Mouse (Mus musculus): ENCODE results near the gene Cemip.

The Cemip gene

DNA sequence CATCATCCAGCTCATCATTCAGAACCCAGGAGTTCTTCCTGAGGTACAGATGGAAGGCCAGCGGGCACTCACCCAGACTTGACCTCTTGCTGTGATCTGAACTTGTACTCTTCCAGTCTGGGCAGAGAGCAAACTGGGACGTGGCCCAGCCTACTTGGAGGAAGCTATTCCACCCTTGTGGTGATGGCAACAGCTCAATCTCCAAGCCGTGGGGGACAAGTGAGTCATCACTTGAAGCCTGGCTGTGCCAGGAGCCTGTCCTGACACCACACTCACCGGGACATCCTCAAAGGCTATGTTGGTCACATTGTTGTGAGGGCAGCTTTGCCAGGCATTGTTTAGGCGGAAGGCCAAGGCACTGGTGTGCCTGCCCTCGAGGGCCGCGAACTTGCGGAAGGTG, 133.8 kb downstream of the Cemip start:
- 75% methylated on average over 9 of the region's 9 CpGs for WGBS

GRCm38 (mm10) chr7:83951327-83951726, 135.0 kb downstream of the Cemip start:
- 90% methylated on average over 14 of the region's 14 CpGs for WGBS

DNA sequence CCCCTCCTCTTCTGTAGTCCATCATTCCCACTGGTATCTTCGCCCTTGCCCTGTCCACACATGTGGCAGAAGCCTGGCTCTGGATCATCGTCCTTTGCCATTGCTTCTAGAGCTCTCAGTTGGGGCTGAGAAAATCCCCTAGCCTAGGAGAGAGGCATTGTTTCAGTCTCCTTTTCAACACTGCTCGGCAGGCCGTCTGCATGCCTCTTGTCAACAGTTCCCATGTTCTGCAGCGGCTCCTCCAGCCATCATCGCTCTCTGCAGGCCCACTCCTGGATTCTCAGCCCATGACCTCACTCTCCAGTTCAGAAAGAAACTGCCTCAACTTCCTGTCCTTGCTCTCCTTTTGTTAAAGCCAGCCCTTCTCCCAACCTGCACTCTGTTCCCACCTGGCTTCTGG, 136.6 kb downstream of the Cemip start:
- 85% methylated on average over 6 of the region's 6 CpGs for WGBS

DNA sequence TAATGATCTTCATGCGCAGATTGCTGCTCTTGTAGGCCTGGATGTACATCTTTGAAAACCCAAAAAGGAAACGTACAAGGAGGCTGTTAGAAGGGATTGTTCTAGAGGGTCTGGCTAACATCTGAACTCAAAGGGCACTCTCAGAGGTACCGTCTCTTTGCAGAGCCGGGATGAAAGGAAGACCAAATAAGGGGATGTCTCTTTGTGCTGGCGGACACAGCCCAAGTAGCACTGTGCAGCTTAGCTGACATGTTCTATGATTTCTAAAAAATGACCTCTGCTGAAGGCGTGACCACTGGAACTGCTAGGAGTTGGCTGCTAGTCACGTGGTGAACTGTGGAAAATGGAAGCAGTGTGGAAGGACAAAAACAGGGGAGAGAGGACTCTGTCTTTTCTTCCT, 137.6 kb downstream of the Cemip start:
- WGBS, result 87% methylated on average over 7 of the region's 7 CpGs

DNA sequence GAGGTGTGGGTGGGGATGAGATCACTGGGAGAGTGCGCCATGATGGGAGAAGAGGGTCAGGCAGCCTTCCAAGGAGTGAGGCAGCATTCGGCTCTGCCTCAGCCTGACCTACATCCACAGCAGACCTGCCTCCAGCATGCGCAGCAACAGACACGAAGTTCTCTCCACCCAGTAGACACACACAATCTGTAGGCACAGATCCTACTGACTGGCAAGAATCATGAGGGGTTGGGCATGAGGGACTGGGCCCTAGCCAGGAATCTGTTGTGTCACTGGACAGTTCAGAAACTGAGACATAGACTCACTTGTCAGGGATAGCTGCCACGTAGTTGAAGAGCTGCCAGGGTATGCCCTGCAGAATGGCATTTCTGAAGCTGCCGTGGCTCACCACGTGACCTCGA, 144.6 kb downstream of the Cemip start:
- 64% methylated on average over 8 of the region's 8 CpGs for WGBS

- WGBS, result 54% methylated on average over 2 of the region's 2 CpGs
Measured at GRCm38 (mm10) chr7:83940136-83940535, 146.2 kb downstream of the Cemip start.

GRCm38 (mm10) chr7:83939017-83939721, 147.1 kb downstream of the Cemip start:
- WGBS, result 80% methylated on average over 3 of the region's 3 CpGs

DNA sequence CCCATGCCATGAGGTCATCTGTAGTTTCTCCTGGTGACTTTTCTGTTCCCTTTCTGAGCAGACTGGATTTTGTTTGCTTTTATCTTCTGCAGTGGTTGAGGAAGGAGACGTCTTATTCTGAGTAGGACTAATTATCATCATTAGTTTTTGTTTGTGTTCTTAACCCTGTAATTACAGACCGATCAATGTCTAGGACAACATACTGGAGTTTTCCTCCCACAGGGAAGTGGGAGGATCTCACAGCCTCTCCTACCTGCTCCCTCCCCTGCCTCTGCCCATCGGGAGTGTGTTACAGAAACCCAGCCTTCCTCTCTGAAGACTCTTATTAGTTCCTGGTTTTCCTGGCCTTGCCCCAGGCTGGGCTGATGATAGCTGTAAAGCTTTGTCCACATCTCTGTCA, 164.7 kb downstream of the Cemip start:
- WGBS, result 45% methylated on average over 3 of the region's 3 CpGs

DNA sequence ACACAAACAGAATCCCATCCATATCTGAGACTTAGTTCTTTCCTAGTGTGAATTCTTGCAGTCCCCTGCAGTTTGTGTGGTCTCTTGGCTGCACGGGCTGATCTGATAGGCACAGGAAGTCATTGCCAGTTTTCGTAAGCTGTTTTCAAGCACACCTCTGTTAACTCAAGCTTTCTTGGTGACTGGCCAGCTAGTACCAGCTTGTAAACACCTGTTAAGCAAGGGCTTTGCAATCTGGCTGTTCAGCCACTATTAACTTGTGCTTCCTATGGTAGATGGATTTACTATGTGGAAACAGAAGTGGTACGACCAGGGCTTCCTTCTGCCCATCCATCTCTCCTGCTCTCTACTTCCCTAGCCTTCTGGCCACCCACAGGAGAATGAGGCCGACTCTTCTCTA, 166.1 kb downstream of the Cemip start:
- WGBS, result 61% methylated on average over 4 of the region's 4 CpGs

- WGBS, result 1% methylated on average over 3 of the region's 3 CpGs
Measured at GRCm38 (mm10) chr7:83914566-83914965, 171.7 kb downstream of the Cemip start.

GRCm38 (mm10) chr7:83913995-83914394, 172.3 kb downstream of the Cemip start:
- 85% methylated on average over 9 of the region's 9 CpGs for WGBS

- 92% methylated on average over 6 of the region's 6 CpGs for WGBS
Measured at GRCm38 (mm10) chr7:83913405-83913932, 172.8 kb downstream of the Cemip start.

DNA sequence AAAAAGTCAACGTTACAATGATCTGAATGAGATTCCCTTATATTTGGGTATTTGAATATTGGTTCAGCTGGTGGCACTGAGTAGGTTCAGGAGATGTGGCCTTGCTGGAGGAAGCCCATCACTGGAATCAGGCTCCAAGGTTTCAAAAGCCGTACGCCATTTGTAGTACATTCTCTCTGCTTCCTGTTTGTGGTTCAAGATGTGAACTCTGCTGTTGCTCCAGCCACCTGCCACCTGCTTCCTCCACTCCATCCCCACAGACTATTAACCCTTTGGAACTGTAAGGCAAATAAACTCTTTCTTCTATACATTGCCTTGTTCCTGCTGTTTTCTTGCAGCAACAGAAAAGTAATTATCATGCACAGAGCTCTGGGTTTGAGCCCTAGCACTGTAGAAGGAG, 174.4 kb downstream of the Cemip start:
- WGBS, result 83% methylated on average over 3 of the region's 3 CpGs

DNA sequence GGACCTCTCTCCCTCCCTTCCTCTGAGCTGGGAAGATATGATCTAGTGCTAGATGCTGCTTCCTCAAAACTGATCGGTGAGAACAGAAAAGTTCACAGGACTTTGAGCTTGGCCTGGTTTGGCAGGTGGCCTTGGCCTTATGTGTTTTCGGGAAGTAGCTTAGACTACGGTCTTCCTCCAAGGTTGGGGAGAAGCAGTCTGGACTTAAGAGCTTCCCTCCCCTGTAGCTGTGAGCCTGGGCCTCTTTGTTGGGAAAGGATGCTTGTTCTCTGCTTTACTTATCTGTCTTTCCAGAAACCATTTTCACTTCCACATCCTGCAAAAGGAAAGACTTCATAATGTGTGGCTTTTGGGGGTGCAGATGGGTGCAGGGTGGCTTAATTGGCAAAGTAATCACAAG, 181.5 kb downstream of the Cemip start:
- 82% methylated on average over 3 of the region's 3 CpGs for WGBS

DNA sequence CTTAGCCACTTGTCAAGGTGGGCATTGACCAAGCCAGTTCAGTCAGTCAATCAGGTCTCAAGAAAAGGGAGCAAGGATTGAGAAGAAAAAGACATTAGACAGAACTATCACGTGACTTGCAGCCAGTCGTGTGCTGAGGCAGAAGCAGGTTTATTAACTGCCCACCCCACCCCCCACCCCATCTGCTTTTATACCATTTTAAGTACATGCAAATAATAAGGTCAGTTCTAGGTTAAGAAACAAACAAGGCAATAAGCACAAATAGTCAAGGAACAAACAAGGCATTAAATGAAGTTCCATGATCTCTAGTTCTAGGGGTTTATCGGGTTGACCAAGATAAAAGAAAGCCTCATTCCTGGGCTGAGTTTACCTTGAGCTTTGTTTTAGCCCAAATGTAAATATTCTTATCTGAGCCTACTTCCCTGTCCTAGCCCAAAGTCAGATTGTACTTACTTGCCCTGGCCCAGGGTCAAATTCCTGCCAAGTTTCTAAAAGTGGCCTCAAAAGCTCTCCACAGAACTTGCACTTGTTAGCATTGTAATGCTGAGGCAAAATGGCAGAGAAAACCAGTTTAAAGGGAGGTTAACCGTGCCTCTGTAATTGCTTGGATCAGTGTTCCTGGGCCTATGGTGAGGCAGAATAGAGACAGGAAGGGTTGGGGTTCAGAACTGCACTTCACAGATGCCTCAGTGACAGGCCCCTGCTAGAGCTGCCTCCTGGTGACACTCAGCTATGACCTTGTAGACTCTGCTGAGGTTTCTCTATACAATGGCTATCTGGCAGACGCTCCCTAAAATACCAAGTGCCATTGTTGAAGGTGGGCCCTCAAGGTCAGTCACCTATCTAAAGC, 183.8 kb downstream of the Cemip start:
- WGBS, result 84% methylated on average over 5 of the region's 5 CpGs

DNA sequence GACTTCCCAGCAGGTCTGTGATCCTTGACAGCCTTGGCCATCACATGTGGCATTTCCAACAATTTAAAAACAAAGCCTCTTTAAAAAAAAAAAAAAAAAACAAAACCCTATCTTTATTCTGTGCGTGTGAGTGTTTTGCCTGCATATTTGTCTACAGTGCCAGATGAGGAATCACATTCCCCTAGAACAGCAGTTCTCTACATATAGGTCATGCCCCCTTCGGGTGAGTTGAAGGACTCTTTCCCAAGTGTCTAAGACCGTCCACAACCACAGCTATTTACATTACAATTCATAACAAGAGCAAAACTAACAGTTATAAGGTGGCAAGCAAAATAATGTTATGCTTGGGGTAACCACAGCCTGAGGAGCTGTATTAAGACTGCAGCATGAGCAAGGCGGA, 184.9 kb downstream of the Cemip start:
- 85% methylated on average over 4 of the region's 4 CpGs for WGBS

- WGBS, result 91% methylated on average over 3 of the region's 3 CpGs
Measured at GRCm38 (mm10) chr7:83900519-83900918, 185.8 kb downstream of the Cemip start.

GRCm38 (mm10) chr7:83898267-83898666, 188.0 kb downstream of the Cemip start:
- 86% methylated on average over 11 of the region's 11 CpGs for WGBS

- 88% methylated on average over 5 of the region's 5 CpGs for WGBS
Measured at GRCm38 (mm10) chr7:83896077-83896740, 190.1 kb downstream of the Cemip start.

- 79% methylated on average over 1 of the region's 1 CpGs for WGBS
Measured at GRCm38 (mm10) chr7:83894348-83894747, 192.0 kb downstream of the Cemip start.

DNA sequence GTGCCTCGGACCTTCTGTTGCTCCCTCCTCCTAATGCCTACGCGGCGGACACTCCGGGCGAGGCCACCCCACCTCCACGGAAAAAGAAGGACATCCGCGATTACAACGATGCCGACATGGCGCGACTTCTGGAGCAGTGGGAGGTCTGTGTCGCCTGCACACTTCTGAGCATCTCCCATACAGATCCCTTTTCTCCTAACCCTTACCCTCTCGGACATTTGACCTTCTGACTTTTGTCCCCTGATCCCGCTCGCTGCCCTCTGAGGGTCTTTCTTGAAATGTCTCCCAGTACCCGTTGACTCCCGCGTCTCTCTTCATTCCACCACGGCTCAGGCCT, 194.0 kb downstream of the Cemip start:
- WGBS, result under 1% methylated on average over 21 of the region's 21 CpGs
